Mouse (Mus musculus) mouse embryonic stem cell (cell line): ENCODE measurements around the gene Gars.

Experiments
- in situ Hi-C, 2 experiments: fragments of 300-500 bp; cut with MboI; formaldehyde crosslinking; loops; 1 replicate in 1 of 2; 3 replicates in 1 of 2; pipeline ENCODE4 v1.14.3; 2019 to 2020; ENCODE audit warnings: low sequenced_read_pairs in 2 of 2, low pct_unique_long_range_greater_than_20kb in 1 of 2, mixed read lengths in 1 of 2; ENCODE audit not compliant: unreplicated experiment in 1 of 2

Gars gene

GRCm38 (mm10) chr6:55018417-55018816 is 19.4 kb upstream of the Gars start:
- in situ Hi-C loops = loop anchor here in 1 of 2 experiments (5.0 to 10.0 kb wide), 2 partner anchors 104 to 149 kb away; no protein-coding TSS in a partner anchor

GRCm38 (mm10) chr6:55021806-55022205 is 16.0 kb upstream of the Gars start:
- in situ Hi-C loops = no loop called here

GRCm38 (mm10) chr6:55027642-55028041 is 10.2 kb upstream of the Gars start:
- in situ Hi-C loops = no loop called here

GRCm38 (mm10) chr6:55036731-55037130 is 1.1 kb upstream of the Gars start:
- in situ Hi-C loops = no loop called here

GRCm38 (mm10) chr6:55038671-55039445 is 1.1 kb downstream of the Gars start:
- in situ Hi-C loops = no loop called here

GRCm38 (mm10) chr6:55039446-55039783 is 1.6 kb downstream of the Gars start:
- in situ Hi-C loops = no loop called here

- in situ Hi-C loops = no loop called here
Measured at GRCm38 (mm10) chr6:55040031-55040430, 2.2 kb downstream of the Gars start.

GRCm38 (mm10) chr6:55043206-55043605 is 5.4 kb downstream of the Gars start:
- in situ Hi-C loops = no loop called here

GRCm38 (mm10) chr6:55044542-55044941 is 6.7 kb downstream of the Gars start:
- in situ Hi-C loops = no loop called here

- in situ Hi-C loops = no loop called here
Measured at GRCm38 (mm10) chr6:55045326-55045725, 7.5 kb downstream of the Gars start.

- in situ Hi-C loops = no loop called here
Measured at GRCm38 (mm10) chr6:55049186-55049585, 11.4 kb downstream of the Gars start.

- in situ Hi-C loops = no loop called here
Measured at GRCm38 (mm10) chr6:55054491-55054890, 16.7 kb downstream of the Gars start.

GRCm38 (mm10) chr6:55057427-55057826 is 19.6 kb downstream of the Gars start:
- in situ Hi-C loops = no loop called here

- in situ Hi-C loops = no loop called here
Measured at GRCm38 (mm10) chr6:55060241-55060825, 22.5 kb downstream of the Gars start.

- in situ Hi-C loops = no loop called here
Measured at GRCm38 (mm10) chr6:55061328-55061727, 23.5 kb downstream of the Gars start.

- in situ Hi-C loops = no loop called here
Measured at GRCm38 (mm10) chr6:55062200-55062599, 24.4 kb downstream of the Gars start.

- in situ Hi-C loops = no loop called here
Measured at GRCm38 (mm10) chr6:55063793-55064476, 26.1 kb downstream of the Gars start.

- in situ Hi-C loops = no loop called here
Measured at GRCm38 (mm10) chr6:55064477-55064827, 26.6 kb downstream of the Gars start.

- in situ Hi-C loops = no loop called here
Measured at GRCm38 (mm10) chr6:55065903-55066302, 28.1 kb downstream of the Gars start.
